Mouse (Mus musculus) kidney, embryonic 16.5 days (tissue): ENCODE data around the gene Sox11. TPM values are rescaled to one million over a fixed set of nuclear protein-coding genes. Genes with fewer than 3 reads are reported as not detected.
A peak's percentile ranks its signal among the peaks of the same experiment; 100 is the strongest.

Experiments
- ATAC-seq: fragments of 200-750 bp; cut with Nextera tagmentation; 2 replicates; pipeline ENCODE4 v1.8.0; 2017; ENCODE audit warnings: moderate TSS enrichment; ENCODE audit not compliant: low FRiP score, low TSS enrichment
- H3K27ac ChIP-seq: fragments of 300-500 bp; sonication (generic); 2 replicates; pipeline ENCODE4 v1.5.1; 2014; ENCODE audit warnings: low read length
- H3K27me3 ChIP-seq: fragments of 300-500 bp; sonication (generic); 2 replicates; pipeline ENCODE4 v1.6.1; 2014; ENCODE audit warnings: low read length, control low read depth, mixed read lengths; ENCODE audit not compliant: insufficient read depth
- H3K36me3 ChIP-seq: fragments of 300-500 bp; sonication (generic); 2 replicates; pipeline ENCODE4 v1.6.1; 2014; ENCODE audit warnings: low read length, control low read depth, mixed read lengths; ENCODE audit not compliant: insufficient read depth
- H3K4me1 ChIP-seq: fragments of 300-500 bp; sonication (generic); 2 replicates; pipeline ENCODE4 v1.6.1; 2014; ENCODE audit warnings: low read length, control low read depth, mixed read lengths; ENCODE audit not compliant: insufficient read depth
- H3K4me2 ChIP-seq: fragments of 300-500 bp; sonication (generic); replicated peaks from 2 replicates; pipeline ENCODE4 v1.6.1; 2014; ENCODE audit warnings: low read depth, low read length
- H3K4me3 ChIP-seq: fragments of 300-500 bp; sonication (generic); 2 replicates; pipeline ENCODE4 v1.5.1; 2014; ENCODE audit warnings: mild to moderate bottlenecking, low read length
- H3K9ac ChIP-seq: fragments of 300-500 bp; sonication (generic); replicated peaks from 2 replicates; pipeline ENCODE4 v1.6.1; 2014; ENCODE audit warnings: low read length
- H3K9me3 ChIP-seq: fragments of 300-500 bp; sonication (generic); 2 replicates; pipeline ENCODE4 v1.6.1; 2016; ENCODE audit warnings: low read length, control low read depth
- WGBS: fragments of 180-500 bp; shearing (Covaris S2); extraction: QIAGEN DNeasy Blood & Tissue Kit; methylation state at CpG from one replicate; pipeline ENCODE4 v1.1.7; 2014; 5-methylcytosine and 5-hydroxymethylcytosine counted together
- polyA plus RNA-seq: library from polyadenylated mRNA; unstranded; fragments of >200 nt; fragmentation: Nextera tagmentation; extraction: Ambion mirVana; gene quantifications from 2 replicates; pipeline ENCODE4 v1.2.1, GENCODE M21; 2015

Sox11 gene
- polyA plus RNA-seq, 1 experiment from 2014 or later, result 60.2 TPM

- H3K4me1 ChIP-seq, result peaks cover 20% of the 10 kb centered on the region
- H3K9ac ChIP-seq, result no peak overlapping the region
- no peaks in the 10 kb centered on the region; the same call in 1 of the 2 replicates for H3K9me3 ChIP-seq
- peak; percentile 57 for ATAC-seq
- no peak overlapping the region for H3K4me3 ChIP-seq
- 35% methylated on average over 5 of the region's 5 CpGs for WGBS
- no peak overlapping the region; the same call in 1 of the 2 replicates for H3K4me2 ChIP-seq
- no peak overlapping the region; the same call in 1 of the 2 replicates for H3K27ac ChIP-seq
- H3K27me3 ChIP-seq, result no peaks in the 10 kb centered on the region
- H3K36me3 ChIP-seq, result no peaks in the 10 kb centered on the region
Observed at GRCm38 (mm10) chr12:27311316-27311832, 31.0 kb downstream of the Sox11 start.

- WGBS, result 66% methylated on average over 13 of the region's 13 CpGs
- Histone ChIP-seq H3K9ac (no peak overlapping the region), H3K27ac (no peak overlapping the region), H3K4me1 (peaks cover 20% of the 10 kb centered on the region), H3K36me3 (no peaks in the 10 kb centered on the region), H3K9me3 (no peaks in the 10 kb centered on the region), H3K27me3 (no peaks in the 10 kb centered on the region), H3K4me3 (no peak overlapping the region), H3K4me2 (no peak overlapping the region)
- no peak for ATAC-seq
Observed at GRCm38 (mm10) chr12:27310703-27311102, 31.7 kb downstream of the Sox11 start.

GRCm38 (mm10) chr12:27309969-27310368 lies 32.4 kb downstream of the Sox11 start:
- WGBS, result 64% methylated on average over 6 of the region's 6 CpGs
- Histone ChIP-seq H3K4me2 (no peak overlapping the region), H3K9ac (no peak overlapping the region), H3K36me3 (no peaks in the 10 kb centered on the region), H3K27me3 (no peaks in the 10 kb centered on the region), H3K27ac (no peak overlapping the region), H3K4me3 (no peak overlapping the region), H3K9me3 (no peaks in the 10 kb centered on the region), H3K4me1 (peaks cover 23% of the 10 kb centered on the region)
- ATAC-seq, result no peak

- no peak overlapping the region for H3K27ac ChIP-seq
- H3K4me1 ChIP-seq, result 0 out of 2 replicates have a peak, but pooled peaks cover 3% of the 10 kb centered on the region
Observed at GRCm38 (mm10) chr12:27304713-27305437, 37.5 kb downstream of the Sox11 start.

GRCm38 (mm10) chr12:27303190-27303589 lies 39.2 kb downstream of the Sox11 start:
- no peaks in the 10 kb centered on the region for H3K27me3 ChIP-seq
- no peak overlapping the region for H3K9ac ChIP-seq
- H3K36me3 ChIP-seq, result no peaks in the 10 kb centered on the region
- H3K4me2 ChIP-seq, result no peak overlapping the region
- no peak overlapping the region for H3K27ac ChIP-seq
- ATAC-seq, result no peak
- no peak overlapping the region for H3K4me3 ChIP-seq
- no peaks in the 10 kb centered on the region for H3K9me3 ChIP-seq
- 58% methylated on average over 6 of the region's 6 CpGs for WGBS
- 0 out of 2 replicates have a peak, but pooled peaks cover 3% of the 10 kb centered on the region for H3K4me1 ChIP-seq

More at GRCm38 (mm10) chr12:27304713-27305437, 37.5 kb downstream of the Sox11 start:
- H3K4me3 ChIP-seq, result no peak overlapping the region
- 12% methylated on average over 2 of the region's 2 CpGs for WGBS
- no peak overlapping the region for H3K4me2 ChIP-seq
- no peak overlapping the region for H3K9ac ChIP-seq
- H3K36me3 ChIP-seq, result no peaks in the 10 kb centered on the region
- no peaks in the 10 kb centered on the region for H3K27me3 ChIP-seq
- no peaks in the 10 kb centered on the region for H3K9me3 ChIP-seq
- ATAC-seq, result peak; percentile 61; the same call in 1 of the 2 replicates

GRCm38 (mm10) chr12:27298721-27299120 lies 43.7 kb downstream of the Sox11 start:
- Histone ChIP-seq H3K4me1 (0 out of 2 replicates have a peak, but pooled peaks cover 4% of the 10 kb centered on the region), H3K27ac (no peak overlapping the region), H3K36me3 (no peaks in the 10 kb centered on the region), H3K9me3 (no peaks in the 10 kb centered on the region), H3K4me2 (no peak overlapping the region), H3K9ac (no peak overlapping the region), H3K27me3 (no peaks in the 10 kb centered on the region), H3K4me3 (no peak overlapping the region)
- ATAC-seq, result no peak
- WGBS, result 88% methylated on average over 3 of the region's 3 CpGs

GRCm38 (mm10) chr12:27294191-27294590 lies 48.2 kb downstream of the Sox11 start:
- H3K36me3 ChIP-seq, result no peaks in the 10 kb centered on the region
- H3K4me2 ChIP-seq, result no peak overlapping the region
- no peak overlapping the region for H3K9ac ChIP-seq
- no peak overlapping the region for H3K4me3 ChIP-seq
- H3K27ac ChIP-seq, result no peak overlapping the region
- no peak for ATAC-seq
- no peaks in the 10 kb centered on the region for H3K27me3 ChIP-seq
- H3K9me3 ChIP-seq, result no peaks in the 10 kb centered on the region
- H3K4me1 ChIP-seq, result 0 out of 2 replicates have a peak, but pooled peaks cover 4% of the 10 kb centered on the region
- WGBS, result 21% methylated on average over 1 of the region's 1 CpGs

GRCm38 (mm10) chr12:27293736-27294135 lies 48.6 kb downstream of the Sox11 start:
- Histone ChIP-seq H3K9ac (no peak overlapping the region), H3K4me3 (no peak overlapping the region), H3K36me3 (no peaks in the 10 kb centered on the region), H3K9me3 (no peaks in the 10 kb centered on the region), H3K4me1 (0 out of 2 replicates have a peak, but pooled peaks cover 4% of the 10 kb centered on the region), H3K27me3 (no peaks in the 10 kb centered on the region), H3K4me2 (no peak overlapping the region), H3K27ac (no peak overlapping the region)
- 50% methylated on average over 10 of the region's 10 CpGs for WGBS
- no peak for ATAC-seq

- no peak overlapping the region for H3K9ac ChIP-seq
- H3K4me1 ChIP-seq, result 0 out of 2 replicates have a peak, but pooled peaks cover 4% of the 10 kb centered on the region
- no peak overlapping the region for H3K4me2 ChIP-seq
- no peak overlapping the region for H3K27ac ChIP-seq
- H3K27me3 ChIP-seq, result no peaks in the 10 kb centered on the region
- no peak overlapping the region for H3K4me3 ChIP-seq
- 41% methylated on average over 1 of the region's 1 CpGs for WGBS
- H3K9me3 ChIP-seq, result no peaks in the 10 kb centered on the region
- no peaks in the 10 kb centered on the region for H3K36me3 ChIP-seq
- no peak for ATAC-seq
Observed at GRCm38 (mm10) chr12:27293208-27293607, 49.2 kb downstream of the Sox11 start.
